Mouse (Mus musculus) brain, embryonic 14.5 days (tissue): ENCODE measurements around the gene Erbb4. TPM values are rescaled to one million over a fixed set of nuclear protein-coding genes. Genes with fewer than 3 reads are reported as not detected.

Experiments
- DNase-seq: peaks from one replicate; pipeline ENCODE4 v3.0.0-alpha.2; 2011; ENCODE audit warnings: low read depth
- CTCF ChIP-seq: fragments of 200-500 bp; IDR thresholded peaks from 2 replicates; pipeline ENCODE4 v1.5.1; 2012; ENCODE audit warnings: inconsistent platforms, mild to moderate bottlenecking, moderate library complexity, borderline replicate concordance; ENCODE audit not compliant: insufficient read depth, insufficient read length; ENCODE audit errors: extremely low read depth
- POLR2A ChIP-seq: fragments of 200-500 bp; IDR thresholded peaks from 2 replicates; pipeline ENCODE4 v1.6.1; 2012; ENCODE audit warnings: mild to moderate bottlenecking, inconsistent platforms, borderline replicate concordance; ENCODE audit not compliant: poor library complexity, insufficient read depth, insufficient read length, severe bottlenecking; ENCODE audit errors: extremely low read depth
- polyA plus RNA-seq: library from polyadenylated mRNA; depleted of rRNA; stranded (reverse); fragments of >200 nt; gene quantifications from 2 replicates; pipeline ENCODE4 v1.2.3, GENCODE M21; 2012

Erbb4 gene
- polyA plus RNA-seq, 1 experiment: 12.2 TPM

GRCm38 (mm10) chr1:69023157-69023925 is 84.5 kb downstream of the Erbb4 start:
- TF ChIP-seq POLR2A (no peak), CTCF (no peak)
- DNase-seq: peak; percentile 80

GRCm38 (mm10) chr1:69009800-69010505 is 97.9 kb downstream of the Erbb4 start:
- DNase-seq: peak; percentile 75
- no peak for TF ChIP-seq POLR2A
- TF ChIP-seq CTCF: no peak

DNA sequence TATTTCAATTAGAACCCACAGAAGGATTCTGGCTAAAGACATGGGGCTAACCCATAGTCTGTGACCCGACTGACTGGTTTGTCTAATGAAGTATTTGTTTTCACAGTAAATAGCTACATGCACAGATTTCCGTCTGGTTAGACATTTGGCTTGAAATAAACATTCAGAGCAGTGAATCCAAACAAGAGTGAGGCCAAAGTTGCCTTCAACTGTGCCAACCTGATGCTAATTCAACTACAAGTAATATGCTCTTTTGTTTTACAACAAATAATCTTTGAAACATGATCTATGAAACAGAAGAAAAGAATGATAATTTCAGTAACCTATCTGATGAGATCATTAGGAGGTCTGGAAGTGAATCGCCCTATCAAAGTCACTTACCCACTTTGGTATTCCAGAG is 106.5 kb downstream of the Erbb4 start:
- peak; percentile 23 for DNase-seq
- no peak for TF ChIP-seq POLR2A
- no peak for TF ChIP-seq CTCF

DNA sequence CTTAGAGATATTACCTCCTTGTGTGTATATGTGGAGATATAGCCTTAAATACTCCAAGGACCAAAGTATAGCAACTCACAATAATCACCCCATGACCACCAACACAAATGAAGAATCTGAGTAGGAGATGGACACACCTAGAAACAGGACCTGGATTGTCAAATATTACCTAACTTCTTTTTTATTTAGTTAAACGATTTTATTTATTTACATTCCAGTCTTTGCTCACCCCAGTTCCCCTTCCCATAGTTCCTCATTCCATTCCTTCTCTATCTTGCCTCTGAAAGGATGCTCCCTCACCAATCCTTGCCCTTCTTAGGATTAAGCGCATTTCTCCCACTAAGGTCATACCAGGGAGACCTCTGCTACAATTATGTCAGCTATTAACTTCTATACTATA is 128.6 kb downstream of the Erbb4 start:
- DNase-seq: no peak
- no peak for TF ChIP-seq CTCF
- TF ChIP-seq POLR2A: no peak

GRCm38 (mm10) chr1:68978571-68978970 is 129.3 kb downstream of the Erbb4 start:
- no peak for TF ChIP-seq POLR2A
- TF ChIP-seq CTCF: no peak

GRCm38 (mm10) chr1:68973355-68974127 is 134.3 kb downstream of the Erbb4 start:
- peak; percentile 26 for DNase-seq
- no peak for TF ChIP-seq CTCF
- TF ChIP-seq POLR2A: no peak

More at GRCm38 (mm10) chr1:68978571-68978970, 129.3 kb downstream of the Erbb4 start:
- DNase-seq: no peak

DNA sequence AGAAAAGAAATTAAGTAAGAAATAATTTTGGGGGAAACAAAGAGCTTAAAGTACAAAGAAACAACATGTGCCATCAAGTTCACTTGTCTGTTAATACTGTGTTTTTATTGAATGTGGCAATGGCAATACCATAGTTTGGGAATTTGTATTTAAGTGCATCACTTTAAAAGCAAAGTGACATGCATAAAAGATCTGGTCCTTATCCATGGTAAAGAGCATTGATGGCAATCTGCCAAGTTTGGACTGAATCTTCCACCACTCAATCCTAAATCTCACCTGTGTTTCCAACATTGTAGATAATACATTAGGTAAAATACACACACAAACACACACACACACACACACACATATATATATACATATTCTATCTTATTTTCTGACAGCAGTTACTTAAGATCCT is 143.7 kb downstream of the Erbb4 start:
- peak; percentile 17 for DNase-seq

GRCm38 (mm10) chr1:68961365-68962116 is 146.3 kb downstream of the Erbb4 start:
- peak; percentile 27 for DNase-seq
- TF ChIP-seq POLR2A (no peak), CTCF (no peak)

More for the DNA sequence above, 143.7 kb downstream of the Erbb4 start:
- no peak for TF ChIP-seq CTCF
- TF ChIP-seq POLR2A: no peak

DNA sequence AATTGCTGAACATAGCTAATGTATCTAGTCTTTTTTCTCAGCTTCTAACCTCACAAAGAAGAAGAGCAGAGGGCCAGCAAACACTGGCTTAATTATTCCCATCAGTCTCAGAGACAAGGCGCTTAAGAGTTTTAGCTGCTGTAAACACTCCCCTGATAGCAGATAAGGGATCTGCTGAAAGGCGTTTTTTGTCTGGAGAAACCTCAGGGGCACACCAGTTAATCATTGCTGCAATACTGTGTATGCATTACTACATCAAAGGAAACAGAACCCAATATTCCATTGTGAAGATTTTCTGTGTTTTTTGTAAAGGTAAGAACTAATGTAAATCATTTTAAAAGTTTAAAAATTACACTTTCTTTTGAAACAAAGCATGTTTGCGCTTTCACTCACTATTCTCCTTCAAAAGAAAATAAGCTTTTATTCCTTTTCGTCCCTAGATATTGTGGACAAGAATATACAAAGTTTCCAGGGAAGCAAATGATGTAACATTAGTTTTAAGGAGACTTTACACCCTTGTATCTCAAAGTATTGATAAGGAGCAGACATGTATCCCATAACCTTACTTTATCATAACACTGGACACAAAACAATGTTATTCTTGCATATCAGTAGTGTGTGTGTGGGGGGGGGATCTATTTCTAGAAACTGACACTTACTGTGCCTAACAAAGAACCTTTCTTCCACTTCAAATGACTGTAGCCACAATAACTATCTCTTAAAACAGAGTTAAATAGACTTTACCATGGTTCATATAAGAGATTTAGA is 150.9 kb downstream of the Erbb4 start:
- TF ChIP-seq CTCF (no peak), POLR2A (no peak)
- DNase-seq: peak; percentile 15

DNA sequence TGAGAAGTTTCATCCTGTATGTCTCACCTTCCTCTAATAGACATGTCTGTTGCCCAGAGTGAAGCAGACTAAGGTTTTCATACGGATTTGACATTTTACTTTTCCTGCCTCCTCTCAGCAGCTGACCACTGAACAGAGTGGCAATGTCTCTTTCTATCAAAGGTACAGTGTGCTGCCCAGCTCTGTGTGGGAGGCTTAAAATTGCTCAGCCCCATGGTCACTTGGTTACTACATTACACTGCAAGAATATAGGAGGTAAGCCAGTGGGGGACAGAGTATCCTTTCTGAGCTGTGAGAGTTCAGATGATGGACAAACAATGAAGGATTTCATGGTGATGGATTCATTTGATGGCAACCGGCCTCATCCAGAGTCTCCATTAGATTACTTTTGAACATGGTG is 152.4 kb downstream of the Erbb4 start:
- DNase-seq: peak; percentile 9
- no peak for TF ChIP-seq CTCF
- TF ChIP-seq POLR2A: no peak

DNA sequence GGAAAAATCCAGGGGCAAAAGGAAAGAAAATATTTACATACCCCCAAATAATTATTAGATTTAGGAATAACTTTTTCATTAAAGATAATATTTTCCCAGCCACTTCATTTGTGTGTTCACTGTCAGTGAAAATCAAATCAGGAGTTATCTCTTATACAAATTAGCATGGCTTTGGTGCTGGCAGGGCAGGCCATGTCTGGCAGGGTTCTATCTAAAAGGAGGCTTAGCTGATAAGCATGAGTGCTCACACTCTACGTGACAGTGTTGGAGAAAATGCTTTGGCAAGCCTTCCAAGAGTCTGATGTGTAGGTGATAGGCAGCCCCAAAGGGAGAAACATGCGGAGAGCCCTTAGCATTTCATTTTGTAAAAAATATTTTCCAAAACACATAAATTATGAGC is 164.7 kb downstream of the Erbb4 start:
- peak; percentile 44 for DNase-seq
- TF ChIP-seq CTCF: no peak
